1 mouse cellular context compared by ENCODE assay signal in genomic region chr1:157061800-157062444, GRCm38 (mm10).
TF ChIP-seq lines count a peak whose summit lies in the region.

No protein-coding gene starts in this region.

TF ChIP-seq in CH12.LX, 34 proteins besides CTCF, POLR2A, EP300 and RAD21 (continued from another document):
- no peak for TF ChIP-seq MYC (IDR thresholded peaks at IDR 0.05; ENCODE audit: low read depth, low read length)
- no peak for TF ChIP-seq SIN3A (IDR thresholded peaks at IDR 0.05; ENCODE audit: low read length)
- no peak for TF ChIP-seq RCOR1 (conservative IDR thresholded peaks at IDR 0.05; ENCODE audit: low read depth, low read length)
- TF ChIP-seq UBTF (IDR thresholded peaks at IDR 0.05; ENCODE audit: low read depth, low read length) = no peak
- no peak for TF ChIP-seq PAX5 (IDR thresholded peaks at IDR 0.05; ENCODE audit: low read length)
